Mouse (Mus musculus) heart, adult 2 months (tissue): ENCODE measurements around the gene Atcay. TPM values are rescaled to one million over a fixed set of nuclear protein-coding genes. Genes with fewer than 3 reads are reported as not detected.
A peak's percentile ranks its signal among the peaks of the same experiment; 100 is the strongest.

Experiments used
- DNase-seq, 2 experiments: peaks; one replicate each; pipeline ENCODE4 v3.0.0; 2021
- H3K27ac ChIP-seq: fragments of 200-600 bp; 2 replicates; pipeline ENCODE4 v1.8.1; 2022
- H3K27me3 ChIP-seq: fragments of 200-500 bp; 2 replicates; pipeline ENCODE4 v1.6.1; 2012; ENCODE audit warnings: mild to moderate bottlenecking, low read length, inconsistent platforms, mixed read lengths; ENCODE audit not compliant: control insufficient read depth, insufficient read depth
- H3K36me3 ChIP-seq: fragments of 200-500 bp; 2 replicates; pipeline ENCODE4 v1.6.1; 2012; ENCODE audit warnings: low read length, inconsistent platforms; ENCODE audit not compliant: control insufficient read depth, insufficient read depth
- H3K4me1 ChIP-seq: fragments of 200-500 bp; 2 replicates; pipeline ENCODE4 v1.6.1; 2011; ENCODE audit warnings: low read length; ENCODE audit not compliant: control insufficient read depth, insufficient read depth
- H3K4me3 ChIP-seq: fragments of 200-600 bp; 2 replicates; pipeline ENCODE4 v1.8.1; 2022
- H3K79me2 ChIP-seq: fragments of 200-500 bp; replicated peaks from 2 replicates; pipeline ENCODE4 v1.6.1; 2012; ENCODE audit warnings: mild to moderate bottlenecking, inconsistent platforms, low read length, moderate library complexity, mixed read lengths; ENCODE audit not compliant: control insufficient read depth, insufficient read depth
- H3K9ac ChIP-seq: fragments of 200-500 bp; 2 replicates; pipeline ENCODE4 v1.6.1; 2012; ENCODE audit warnings: low read depth, mild to moderate bottlenecking, control low read depth, inconsistent platforms, low read length, mixed read lengths
- CTCF ChIP-seq: fragments of 200-600 bp; IDR thresholded peaks from 2 replicates; pipeline ENCODE4 v1.8.1; 2022; ENCODE audit warnings: antibody characterized with exemption, mild to moderate bottlenecking, moderate library complexity
- EP300 ChIP-seq: fragments of 200-500 bp; IDR thresholded peaks from 2 replicates; pipeline ENCODE4 v1.6.1; 2011; ENCODE audit warnings: low read depth, low read length, control low read depth; ENCODE audit not compliant: insufficient read depth
- POLR2A ChIP-seq: fragments of 200-500 bp; IDR thresholded peaks from 2 replicates; pipeline ENCODE4 v1.6.1; 2011; ENCODE audit warnings: mild to moderate bottlenecking, low read depth, low read length, control low read depth; ENCODE audit not compliant: insufficient read depth
- WGBS: fragments of 180-500 bp; shearing (Covaris S2); methylation state at CpG from one replicate; pipeline ENCODE4 v1.1.7; 2018; 5-methylcytosine and 5-hydroxymethylcytosine counted together
- intact Hi-C: fragments of 180-260 bp; cut with DNase I; formaldehyde crosslinking; loops from one replicate; pipeline ENCODE4 v1.15.1; 2025
- polyA plus RNA-seq: library from polyadenylated mRNA; depleted of rRNA; stranded (reverse); fragments of >200 nt; gene quantifications from 2 replicates; pipeline ENCODE4 v1.2.3, GENCODE M21; 2012
- total RNA-seq, 2 experiments: library from RNA; stranded (reverse); gene quantifications; 2 replicates each; pipeline ENCODE4 v1.2.3; 2021

The Atcay gene
- total and polyA plus RNA-seq, 3 experiments = 0.09 to 0.14 TPM; not detected in 1

- Histone ChIP-seq H3K27ac (peak overlapping the region; percentile 96), H3K79me2 (no peaks in the 10 kb centered on the region), H3K9ac (peak overlapping the region; percentile 82), H3K36me3 (no peaks in the 10 kb centered on the region), H3K27me3 (no peaks in the 10 kb centered on the region; the same call in 1 of the 2 replicates), H3K4me3 (peak overlapping the region; percentile 55), H3K4me1 (peaks cover 5% of the 10 kb centered on the region)
- peak; percentile 48 to 56 for DNase-seq
- intact Hi-C loops = no loop called here
- TF ChIP-seq CTCF = no peak
- peak; percentile 58; the same call in 1 of the 2 replicates for TF ChIP-seq POLR2A
- TF ChIP-seq EP300 = no peak
- 36% methylated on average over 11 of the region's 11 CpGs for WGBS
Observed at GRCm38 (mm10) chr10:81196470-81197065, 34.1 kb downstream of the Atcay start.

- intact Hi-C loops = no loop called here
- no peaks in the 10 kb centered on the region; the same call in 1 of the 2 replicates for H3K27me3 ChIP-seq
- WGBS = 36% methylated on average over 4 of the region's 4 CpGs
- no peaks in the 10 kb centered on the region for H3K79me2 ChIP-seq
- TF ChIP-seq POLR2A (peak; percentile 53; the same call in 1 of the 2 replicates), EP300 (no peak), CTCF (no peak)
- peak overlapping the region; percentile 96 for H3K27ac ChIP-seq
- H3K4me3 ChIP-seq = peak overlapping the region; percentile 55
- H3K4me1 ChIP-seq = peaks cover 5% of the 10 kb centered on the region
- no peaks in the 10 kb centered on the region for H3K36me3 ChIP-seq
- peak; percentile 39 to 41 for DNase-seq
- H3K9ac ChIP-seq = peak overlapping the region; percentile 82
Observed at GRCm38 (mm10) chr10:81195300-81195699, 35.3 kb downstream of the Atcay start.

- TF ChIP-seq POLR2A (peak; percentile 98), CTCF (no peak), EP300 (peak; percentile 88)
- Histone ChIP-seq H3K4me1 (peaks cover 5% of the 10 kb centered on the region), H3K79me2 (no peaks in the 10 kb centered on the region), H3K9ac (peak overlapping the region; percentile 82), H3K36me3 (no peaks in the 10 kb centered on the region), H3K27ac (peak overlapping the region; percentile 97), H3K4me3 (peak overlapping the region; percentile 55), H3K27me3 (no peaks in the 10 kb centered on the region; the same call in 1 of the 2 replicates)
- WGBS = 10% methylated on average over 37 of the region's 37 CpGs
- intact Hi-C loops = no loop called here
- peak; percentile 72 to 74 for DNase-seq
Observed at GRCm38 (mm10) chr10:81193991-81194774, 36.5 kb downstream of the Atcay start.

GRCm38 (mm10) chr10:81192968-81193501 lies 37.6 kb downstream of the Atcay start:
- Histone ChIP-seq H3K79me2 (no peaks in the 10 kb centered on the region), H3K27ac (peak overlapping the region; percentile 97), H3K4me1 (peaks cover 5% of the 10 kb centered on the region), H3K27me3 (no peaks in the 10 kb centered on the region; the same call in 1 of the 2 replicates), H3K4me3 (peak overlapping the region; percentile 74), H3K36me3 (no peaks in the 10 kb centered on the region), H3K9ac (peak overlapping the region; percentile 92)
- TF ChIP-seq CTCF (no peak), EP300 (0 out of 2 replicates have a peak, but pooled peaks have one; percentile 38), POLR2A (0 out of 2 replicates have a peak, but pooled peaks have one; percentile 15)
- DNase-seq = peak; percentile 61 to 62
- WGBS = 2% methylated on average over 19 of the region's 19 CpGs
- intact Hi-C loops = no loop called here

- Histone ChIP-seq H3K27me3 (no peaks in the 10 kb centered on the region; the same call in 1 of the 2 replicates), H3K4me3 (peak overlapping the region; percentile 74), H3K9ac (peak overlapping the region; percentile 92), H3K79me2 (no peaks in the 10 kb centered on the region), H3K4me1 (peaks cover 5% of the 10 kb centered on the region), H3K27ac (peak overlapping the region; percentile 97), H3K36me3 (no peaks in the 10 kb centered on the region)
- TF ChIP-seq POLR2A (peak; percentile 77), EP300 (no peak), CTCF (peak; percentile 24; the same call in 1 of the 2 replicates)
- 1% methylated on average over 89 of the region's 93 CpGs for WGBS
- intact Hi-C loops = no loop called here
- DNase-seq = peak; percentile 89 to 94
Observed at GRCm38 (mm10) chr10:81192270-81192967, 38.2 kb downstream of the Atcay start.
